Mouse (Mus musculus) skeletal muscle tissue, adult 2 months (tissue): ENCODE data around the gene Fam13c.

Experiments
- DNase-seq: peaks from one replicate; pipeline ENCODE4 v3.0.0-alpha.2; 2012; ENCODE audit warnings: low read depth, low spot score

The Fam13c gene

DNA sequence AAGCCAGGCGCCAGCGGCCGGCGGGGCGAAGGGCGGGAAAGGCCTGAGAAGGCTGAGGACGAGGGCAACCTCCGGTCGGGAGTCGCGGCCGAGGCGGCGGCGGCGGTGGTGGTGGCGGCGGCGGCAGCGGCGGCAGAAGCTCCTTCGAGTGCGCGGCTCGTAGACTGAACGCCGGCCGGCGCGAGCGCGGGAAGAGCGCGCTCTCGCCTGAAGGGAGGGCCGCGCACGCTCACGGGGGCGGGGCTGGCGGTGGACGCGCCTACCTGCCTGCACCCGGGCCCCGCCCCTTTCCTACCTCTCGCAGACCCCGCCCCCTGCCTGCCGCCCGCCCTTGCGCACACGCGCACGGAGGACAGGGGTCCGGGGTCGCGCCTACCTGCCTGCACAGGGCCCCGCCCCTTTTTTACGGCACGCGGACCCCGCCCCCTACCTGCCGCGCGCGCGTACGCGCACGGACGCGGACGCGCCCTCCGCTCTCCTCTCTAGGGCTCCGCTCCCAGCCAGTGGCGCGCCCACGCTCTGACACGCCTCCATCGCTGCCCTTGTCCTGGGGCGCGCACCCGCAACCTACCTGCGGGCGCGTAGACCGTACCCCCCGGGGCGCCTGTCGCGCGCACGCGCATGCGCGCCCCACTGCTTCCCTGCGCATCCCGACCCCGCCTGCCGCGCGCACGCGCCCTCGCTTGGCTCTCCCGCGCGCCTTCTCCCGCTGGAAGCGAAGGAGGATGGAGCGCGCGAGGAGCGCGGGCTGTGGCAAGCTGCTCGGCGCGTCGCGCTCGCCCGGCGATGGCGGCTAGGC is 159.0 kb downstream of the Fam13c start:
- DNase-seq: no peak

DNA sequence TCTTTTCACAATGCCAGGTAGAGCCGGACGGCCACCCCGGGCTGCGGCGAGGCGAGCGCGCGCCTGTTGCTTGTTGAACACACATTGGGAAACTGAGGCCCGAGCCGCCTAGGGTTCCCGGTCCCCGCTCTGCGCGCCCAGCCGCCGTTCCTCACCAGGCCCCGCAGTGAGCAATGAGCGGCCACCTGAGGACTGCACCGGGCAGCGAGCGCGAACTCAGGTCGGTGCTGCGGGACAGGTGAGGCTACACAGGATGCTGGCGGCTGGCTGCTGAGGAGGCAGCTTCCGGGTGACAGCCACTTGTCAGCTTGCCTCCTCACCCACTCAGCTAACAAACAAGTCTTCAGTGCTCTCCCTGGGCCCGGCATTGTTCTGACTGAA is 159.6 kb downstream of the Fam13c start:
- no peak for DNase-seq
